Mouse (Mus musculus) liver, adult 2 months (tissue): ENCODE measurements at regions not wholly inside any gene's neighbourhood (a gene's known extent, or its start where the extent isn't known, plus 50 kb on each side); places are given as distances from the start of the nearest gene placed in this dataset.

Source experiments
- CTCF ChIP-seq: fragments of 200-500 bp; IDR thresholded peaks from 2 replicates; pipeline ENCODE4 v1.5.1; 2011; ENCODE audit warnings: low read depth, low read length, control low read depth
- POLR2A ChIP-seq: fragments of 200-500 bp; IDR thresholded peaks from 2 replicates; pipeline ENCODE4 v1.6.1; 2011; ENCODE audit warnings: low read length, control low read depth; ENCODE audit not compliant: insufficient read depth; ENCODE audit errors: extremely low read depth

DNA sequence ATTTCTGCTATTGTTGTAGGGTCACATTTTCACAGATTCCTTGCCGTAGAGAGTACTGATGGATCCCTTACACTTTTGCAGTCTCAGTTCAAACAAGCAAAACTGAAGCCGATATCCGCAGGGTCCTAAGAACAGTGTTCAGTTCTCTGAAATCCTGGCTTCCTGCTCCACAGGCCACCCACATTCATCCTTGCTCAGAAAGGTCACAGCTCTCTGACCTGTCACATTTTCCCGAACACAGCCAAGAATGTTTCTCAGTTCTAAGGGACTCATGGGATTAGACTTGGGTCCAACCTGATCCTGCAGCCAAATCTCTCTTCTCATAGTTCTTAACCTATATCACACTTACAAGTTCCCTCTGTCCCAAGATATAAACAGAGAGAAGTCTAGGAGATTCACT lies 432.7 kb downstream of the Basp1 start:
- no peak for TF ChIP-seq CTCF
- no peak for TF ChIP-seq POLR2A
